Mouse (Mus musculus) heart, embryonic 12.5 days (tissue): ENCODE data around the gene Nipa1. TPM values are rescaled to one million over a fixed set of nuclear protein-coding genes. Genes with fewer than 3 reads are reported as not detected.
"Not testable (repeated sequence)": the region's sequence is repeated elsewhere in the genome, so short reads cannot be mapped to it uniquely, and the experiment has no call there.

Source experiments
- ATAC-seq: fragments of 200-750 bp; cut with Nextera tagmentation; 2 replicates; pipeline ENCODE4 v1.8.0; 2017; ENCODE audit warnings: moderate TSS enrichment, moderate library complexity; ENCODE audit not compliant: insufficient number of reproducible peaks, low FRiP score
- H3K27ac ChIP-seq: fragments of 300-500 bp; sonication (generic); 2 replicates; pipeline ENCODE4 v1.5.1; 2016; ENCODE audit warnings: mild to moderate bottlenecking, moderate library complexity; ENCODE audit not compliant: poor library complexity, severe bottlenecking
- H3K27me3 ChIP-seq: fragments of 300-500 bp; sonication (generic); replicated peaks from 2 replicates; pipeline ENCODE4 v1.6.1; 2016; ENCODE audit warnings: mild to moderate bottlenecking, moderate library complexity
- H3K36me3 ChIP-seq: fragments of 300-500 bp; sonication (generic); 2 replicates; pipeline ENCODE4 v1.6.1; 2016; ENCODE audit warnings: mild to moderate bottlenecking, moderate library complexity
- H3K4me1 ChIP-seq: fragments of 300-500 bp; sonication (generic); replicated peaks from 2 replicates; pipeline ENCODE4 v1.6.1; 2016; ENCODE audit warnings: mild to moderate bottlenecking
- H3K4me2 ChIP-seq: fragments of 300-500 bp; sonication (generic); 2 replicates; pipeline ENCODE4 v1.6.1; 2016; ENCODE audit warnings: mild to moderate bottlenecking, moderate library complexity
- H3K4me3 ChIP-seq: fragments of 300-500 bp; sonication (generic); 2 replicates; pipeline ENCODE4 v1.5.1; 2016; ENCODE audit warnings: mild to moderate bottlenecking
- H3K9ac ChIP-seq: fragments of 300-500 bp; sonication (generic); 2 replicates; pipeline ENCODE4 v1.6.1; 2016; ENCODE audit warnings: mild to moderate bottlenecking, moderate library complexity
- H3K9me3 ChIP-seq: fragments of 300-500 bp; sonication (generic); replicated peaks from 2 replicates; pipeline ENCODE4 v1.6.1; 2016; ENCODE audit warnings: mild to moderate bottlenecking, moderate library complexity
- WGBS: fragments of 180-500 bp; shearing (Covaris S2); methylation state at CpG from one replicate; pipeline ENCODE4 v1.1.7; 2016; 5-methylcytosine and 5-hydroxymethylcytosine counted together
- polyA plus RNA-seq: library from polyadenylated mRNA; unstranded; fragments of >200 nt; fragmentation: Nextera tagmentation; extraction: Ambion mirVana; gene quantifications from 2 replicates; pipeline ENCODE4 v1.2.1, GENCODE M21; 2016

The Nipa1 gene
- polyA plus RNA-seq, 1 experiment from 2014 or later = 4.5 TPM

- 87% methylated on average over 3 of the region's 3 CpGs for WGBS
Measured at GRCm38 (mm10) chr7:56023586-56023985, 3.8 kb upstream of the Nipa1 start.

GRCm38 (mm10) chr7:56018972-56019929 lies 503 bp downstream of the Nipa1 start:
- H3K27ac ChIP-seq = no peak overlapping the region

More at GRCm38 (mm10) chr7:56023586-56023985, 3.8 kb upstream of the Nipa1 start:
- Histone ChIP-seq H3K27ac (no peak overlapping the region), H3K4me2 (no peak overlapping the region), H3K4me1 (no peaks in the 10 kb centered on the region), H3K4me3 (no peak overlapping the region), H3K9ac (no peak overlapping the region), H3K36me3 (no peaks in the 10 kb centered on the region), H3K9me3 (no peaks in the 10 kb centered on the region), H3K27me3 (no peaks in the 10 kb centered on the region)
- ATAC-seq = no peak

GRCm38 (mm10) chr7:56018446-56018971 lies 1.2 kb downstream of the Nipa1 start:
- Histone ChIP-seq H3K4me3 (peak overlapping the region; percentile 91), H3K27me3 (no peaks in the 10 kb centered on the region), H3K27ac (no peak overlapping the region), H3K9ac (peak overlapping the region; percentile 89; the same call in 1 of the 2 replicates), H3K9me3 (no peaks in the 10 kb centered on the region), H3K4me2 (peak overlapping the region; percentile 91), H3K36me3 (no peaks in the 10 kb centered on the region), H3K4me1 (no peaks in the 10 kb centered on the region)
- 42% methylated on average over 7 of the region's 7 CpGs for WGBS
- 0 out of 2 replicates have a peak, but pooled peaks have one; percentile 56 for ATAC-seq

More at GRCm38 (mm10) chr7:56018972-56019929, 503 bp downstream of the Nipa1 start:
- H3K9me3 ChIP-seq = no peaks in the 10 kb centered on the region
- ATAC-seq = peak; percentile 91
- no peaks in the 10 kb centered on the region for H3K36me3 ChIP-seq
- no peaks in the 10 kb centered on the region for H3K27me3 ChIP-seq
- H3K4me2 ChIP-seq = peak overlapping the region; percentile 91
- under 1% methylated on average over 64 of the region's 71 CpGs for WGBS
- H3K4me1 ChIP-seq = no peaks in the 10 kb centered on the region
- H3K9ac ChIP-seq = peak overlapping the region; percentile 89
- peak overlapping the region; percentile 91 for H3K4me3 ChIP-seq

GRCm38 (mm10) chr7:56017761-56018160 lies 2.0 kb downstream of the Nipa1 start:
- no peaks in the 10 kb centered on the region for H3K9me3 ChIP-seq
- no peak overlapping the region for H3K4me2 ChIP-seq
- H3K4me3 ChIP-seq = no peak overlapping the region
- 77% methylated on average over 3 of the region's 3 CpGs for WGBS
- no peak overlapping the region for H3K27ac ChIP-seq
- no peak overlapping the region for H3K9ac ChIP-seq
- no peaks in the 10 kb centered on the region for H3K27me3 ChIP-seq
- no peaks in the 10 kb centered on the region for H3K4me1 ChIP-seq
- H3K36me3 ChIP-seq = no peaks in the 10 kb centered on the region
- ATAC-seq = no peak

GRCm38 (mm10) chr7:56015837-56016236 lies 3.9 kb downstream of the Nipa1 start:
- Histone ChIP-seq H3K4me3 (no peak overlapping the region), H3K27ac (no peak overlapping the region), H3K36me3 (no peaks in the 10 kb centered on the region), H3K4me1 (no peaks in the 10 kb centered on the region), H3K9me3 (no peaks in the 10 kb centered on the region), H3K4me2 (no peak overlapping the region), H3K27me3 (no peaks in the 10 kb centered on the region), H3K9ac (no peak overlapping the region)
- no peak for ATAC-seq
- 87% methylated on average over 7 of the region's 7 CpGs for WGBS

GRCm38 (mm10) chr7:56015172-56015571 lies 4.6 kb downstream of the Nipa1 start:
- 48% methylated on average over 6 of the region's 6 CpGs for WGBS
- no peaks in the 10 kb centered on the region for H3K36me3 ChIP-seq
- H3K4me1 ChIP-seq = no peaks in the 10 kb centered on the region
- ATAC-seq = peak; percentile 73
- no peak overlapping the region for H3K4me3 ChIP-seq
- H3K9me3 ChIP-seq = no peaks in the 10 kb centered on the region
- H3K4me2 ChIP-seq = no peak overlapping the region; the same call in 1 of the 2 replicates
- H3K9ac ChIP-seq = no peak overlapping the region
- no peaks in the 10 kb centered on the region for H3K27me3 ChIP-seq
- no peak overlapping the region for H3K27ac ChIP-seq

GRCm38 (mm10) chr7:56014002-56014702 lies 5.6 kb downstream of the Nipa1 start:
- ATAC-seq, H3K36me3 ChIP-seq, H3K4me1 ChIP-seq, H3K4me2 ChIP-seq, H3K9ac ChIP-seq, H3K27me3 ChIP-seq, H3K27ac ChIP-seq, H3K9me3 ChIP-seq, H3K4me3 ChIP-seq: not testable (repeated sequence)
- WGBS = 80% methylated on average over 7 of the region's 18 CpGs

- no peak overlapping the region for H3K4me3 ChIP-seq
- H3K27ac ChIP-seq = no peak overlapping the region
- no peaks in the 10 kb centered on the region for H3K9me3 ChIP-seq
- no peak overlapping the region for H3K4me2 ChIP-seq
- H3K9ac ChIP-seq = no peak overlapping the region
- no peaks in the 10 kb centered on the region for H3K4me1 ChIP-seq
- no peak for ATAC-seq
- 93% methylated on average over 14 of the region's 14 CpGs for WGBS
- H3K36me3 ChIP-seq = no peaks in the 10 kb centered on the region
- H3K27me3 ChIP-seq = no peaks in the 10 kb centered on the region
Measured at GRCm38 (mm10) chr7:56013261-56014001, 6.3 kb downstream of the Nipa1 start.

GRCm38 (mm10) chr7:56011018-56011333 lies 8.8 kb downstream of the Nipa1 start:
- ATAC-seq = no peak

GRCm38 (mm10) chr7:56010318-56011017 lies 9.3 kb downstream of the Nipa1 start:
- Histone ChIP-seq H3K9me3 (peaks cover 4% of the 10 kb centered on the region), H3K9ac (no peak overlapping the region), H3K36me3 (no peaks in the 10 kb centered on the region), H3K4me2 (no peak overlapping the region), H3K4me3 (no peak overlapping the region), H3K27me3 (no peaks in the 10 kb centered on the region), H3K4me1 (no peaks in the 10 kb centered on the region), H3K27ac (no peak overlapping the region)
- no peak for ATAC-seq
- 85% methylated on average over 4 of the region's 4 CpGs for WGBS

More at GRCm38 (mm10) chr7:56011018-56011333, 8.8 kb downstream of the Nipa1 start:
- Histone ChIP-seq H3K27me3 (no peaks in the 10 kb centered on the region), H3K9me3 (peaks cover 4% of the 10 kb centered on the region), H3K36me3 (no peaks in the 10 kb centered on the region), H3K4me3 (no peak overlapping the region), H3K4me2 (no peak overlapping the region), H3K9ac (no peak overlapping the region), H3K27ac (no peak overlapping the region), H3K4me1 (no peaks in the 10 kb centered on the region)
